14 mouse cellular contexts compared by ENCODE assay signal in genomic region chr13:37870118-37870908, GRCm38 (mm10).
DNase-seq lines count a peak whose midpoint lies in the region; ATAC-seq and TF ChIP-seq lines count a peak whose summit lies in the region.
"Had no signal": no experiment of that assay in that cellular context is flagged by ENCODE, and none has a peak within 500 bp of the region (broad histone marks: within the 10 kb centered on the region; RNA-seq: fewer than 3 reads in every experiment).

No protein-coding gene starts in this region.

- TF ChIP-seq CTCF in stomach, postnatal 0 days (IDR thresholded peaks at IDR 0.05; ENCODE audit: low read depth): no peak
- no peak for TF ChIP-seq CTCF in left cerebral cortex, adult 2 months (IDR thresholded peaks at IDR 0.05)

- peaks cover 40% of the 10 kb centered on the region for H3K4me1 ChIP-seq in stomach, embryonic 16.5 days (ENCODE audit: control insufficient read depth, insufficient read depth, low read length)
- peaks cover 4% of the 10 kb centered on the region for H3K4me1 ChIP-seq in stomach, postnatal 0 days (replicated peaks; ENCODE audit: control insufficient read depth, insufficient read depth)
- H3K4me1 ChIP-seq in megakaryocyte, embryonic 14.5 days: peaks cover 97% of the 10 kb centered on the region

- no peak overlapping the region for H3K4me3 ChIP-seq in stomach, embryonic 16.5 days (replicated peaks; ENCODE audit: low read length)
- no peak overlapping the region for H3K4me3 ChIP-seq in stomach, postnatal 0 days (ENCODE audit: low read depth, low read length)
- peak overlapping the region; percentile 1 for H3K4me3 ChIP-seq in megakaryocyte, embryonic 14.5 days (replicated peaks)
- no peak overlapping the region for H3K4me3 ChIP-seq in left cerebral cortex, adult 2 months
- H3K4me3 ChIP-seq: forebrain, embryonic 15.5 days; hindbrain, embryonic 13.5 days had no signal

- 68% methylated on average over 12 of the region's 12 CpGs for WGBS in stomach, embryonic 16.5 days
- 77% methylated on average over 12 of the region's 12 CpGs for WGBS in stomach, postnatal 0 days

- TF ChIP-seq EP300 in stomach, postnatal 0 days (optimal IDR thresholded peaks at IDR 0.05): no peak

- H3K27me3 ChIP-seq in stomach, embryonic 16.5 days (ENCODE audit: control insufficient read depth, insufficient read depth, low read length): no peaks in the 10 kb centered on the region
- H3K27me3 ChIP-seq in stomach, postnatal 0 days (ENCODE audit: control insufficient read depth, insufficient read depth, low read length): no peaks in the 10 kb centered on the region
- H3K27me3 ChIP-seq in megakaryocyte, embryonic 14.5 days (replicated peaks): no peaks in the 10 kb centered on the region
- H3K27me3 ChIP-seq: forebrain, embryonic 15.5 days; hindbrain, embryonic 13.5 days had no signal

- H3K9ac ChIP-seq in stomach, embryonic 16.5 days (ENCODE audit: low read length): no peak overlapping the region
- H3K9ac ChIP-seq in stomach, postnatal 0 days (ENCODE audit: low read length): no peak overlapping the region
- H3K9ac ChIP-seq: forebrain, embryonic 15.5 days; hindbrain, embryonic 13.5 days had no signal

- intact Hi-C loops in left cerebral cortex, adult 2 months (cut with DNase I): no loop called here

- H3K9me3 ChIP-seq in stomach, embryonic 16.5 days (replicated peaks; ENCODE audit: control insufficient read depth, low read length): no peaks in the 10 kb centered on the region
- no peaks in the 10 kb centered on the region for H3K9me3 ChIP-seq in stomach, postnatal 0 days (ENCODE audit: control insufficient read depth, low read length)
- no peaks in the 10 kb centered on the region for H3K9me3 ChIP-seq in megakaryocyte, embryonic 14.5 days
- H3K9me3 ChIP-seq: forebrain, embryonic 15.5 days; hindbrain, embryonic 13.5 days had no signal

- H3K4me2 ChIP-seq in stomach, embryonic 16.5 days (ENCODE audit: low read depth, low read length): no peak overlapping the region
- H3K4me2 ChIP-seq in stomach, postnatal 0 days (replicated peaks; ENCODE audit: low read depth): no peak overlapping the region
- H3K4me2 ChIP-seq: forebrain, embryonic 15.5 days; hindbrain, embryonic 13.5 days had no signal

- no peak for DNase-seq in stomach, postnatal 0 days (ENCODE audit: low spot score)
- DNase-seq in gastrocnemius, postnatal 25 days: no peak
- no peak for DNase-seq in left cerebral cortex, adult 2 months (ENCODE audit: extremely low spot score in 1 of 2, low spot score in 2 of 2)
- no peak for DNase-seq in adrenal gland, postnatal 25 days
- DNase-seq: cerebellum, adult 2 months; kidney, adult 11 months; kidney, postnatal 36 days; lung, postnatal 4 days had no signal

- H3K36me3 ChIP-seq in stomach, embryonic 16.5 days (ENCODE audit: control insufficient read depth, insufficient read depth, low read length): no peaks in the 10 kb centered on the region
- H3K36me3 ChIP-seq in stomach, postnatal 0 days (ENCODE audit: control insufficient read depth, insufficient read depth, low read length): no peaks in the 10 kb centered on the region
- H3K36me3 ChIP-seq in megakaryocyte, embryonic 14.5 days (replicated peaks; ENCODE audit: low read length): peaks cover 38% of the 10 kb centered on the region
- H3K36me3 ChIP-seq: forebrain, embryonic 15.5 days; hindbrain, embryonic 13.5 days had no signal

- peak overlapping the region; percentile 18; the same call in 1 of the 2 replicates for H3K27ac ChIP-seq in stomach, embryonic 16.5 days (ENCODE audit: low read length)
- H3K27ac ChIP-seq in stomach, postnatal 0 days (replicated peaks): no peak overlapping the region
- H3K27ac ChIP-seq in left cerebral cortex, adult 2 months: no peak overlapping the region
- H3K27ac ChIP-seq: forebrain, embryonic 15.5 days; hindbrain, embryonic 13.5 days had no signal

- no peak for ATAC-seq in stomach, embryonic 16.5 days (ENCODE audit: insufficient read depth, low FRiP score)
- no peak for ATAC-seq in stomach, postnatal 0 days (ENCODE audit: low FRiP score, low TSS enrichment)
- ATAC-seq in granulocyte monocyte progenitor cell, adult 5-6 weeks (replicated peaks; ENCODE audit: poor library complexity, severe bottlenecking): peak; percentile 80
- ATAC-seq: forebrain, embryonic 15.5 days; midbrain, embryonic 16.5 days had no signal
